Comparison of ENCODE assay signal across 16 mouse cellular contexts in genomic region chr1:87562967-87563366, GRCm38 (mm10). TPM values are rescaled to one million over a fixed set of nuclear protein-coding genes. Genes with fewer than 3 reads are reported as not detected.
"Had no signal": no experiment of that assay in that cellular context is flagged by ENCODE, and none has a peak within 500 bp of the region (broad histone marks: within the 10 kb centered on the region; RNA-seq: fewer than 3 reads in every experiment).

No protein-coding gene starts in this region.

- H3K36me3 ChIP-seq: kidney, embryonic 15.5 days; limb, embryonic 10.5 days; liver, embryonic 15.5 days; midbrain, embryonic 10.5 days; stomach, embryonic 15.5 days had no signal

- H3K4me3 ChIP-seq: kidney, embryonic 15.5 days; limb, embryonic 10.5 days; liver, embryonic 15.5 days; midbrain, embryonic 10.5 days; stomach, embryonic 15.5 days had no signal

- H3K9me3 ChIP-seq: kidney, embryonic 15.5 days; limb, embryonic 10.5 days; liver, embryonic 15.5 days; midbrain, embryonic 10.5 days; stomach, embryonic 15.5 days had no signal

- H3K27ac ChIP-seq: kidney, embryonic 15.5 days; limb, embryonic 10.5 days; liver, embryonic 15.5 days; midbrain, embryonic 10.5 days; stomach, embryonic 15.5 days had no signal

- DNase-seq: kidney, adult 2 months; kidney, postnatal 14 days; lung, embryonic 14.5 days; lung, postnatal 10 days; lung, postnatal 4 days; retina, postnatal 1 day; right cerebral cortex, postnatal 14 days; thymus, adult 2 months; thymus, postnatal 25 days had no signal

- H3K4me2 ChIP-seq: kidney, embryonic 15.5 days; liver, embryonic 11.5 days; liver, embryonic 15.5 days; lung, embryonic 14.5 days; stomach, embryonic 15.5 days had no signal

- H3K4me1 ChIP-seq: kidney, embryonic 15.5 days; limb, embryonic 10.5 days; liver, embryonic 15.5 days had no signal

- H3K9ac ChIP-seq: kidney, embryonic 15.5 days; liver, embryonic 15.5 days; lung, embryonic 14.5 days; stomach, embryonic 15.5 days had no signal

RNA-seq across cellular contexts. Expression of gene Ngef, which starts 10.7 kb away (rescaled TPM):
- total RNA-seq: megakaryocyte, adult 5-6 weeks had no signal

RNA-seq across cellular contexts. Expression of gene Neu2, which starts 53.3 kb away (rescaled TPM):
- total RNA-seq: megakaryocyte, adult 5-6 weeks had no signal
- polyA plus RNA-seq: limb, embryonic 10.5 days; midbrain, embryonic 10.5 days had no signal
